Mouse (Mus musculus) MEL (cell line): Measurements from ENCODE around the gene Tulp4. TPM values are rescaled to one million over a fixed set of nuclear protein-coding genes. Genes with fewer than 3 reads are reported as not detected.

Source experiments
- DNase-seq: peaks from one replicate; pipeline ENCODE4 v3.0.0; 2011; ENCODE audit warnings: low read depth, low spot score
- H3K27ac ChIP-seq: 2 replicates; pipeline ENCODE4 v1.5.1; 2012; ENCODE audit warnings: low read depth, mild to moderate bottlenecking, control low read depth, low read length, moderate library complexity; ENCODE audit not compliant: control insufficient read depth
- H3K27me3 ChIP-seq, 2 experiments: fragments of 150-350 bp in 1 of 2; sonication (generic) in 1 of 2; 2 replicates each; pipeline ENCODE4 v1.6.1; 2012; ENCODE audit warnings: low read length in 2 of 2, mild to moderate bottlenecking in 2 of 2, improper control_type of control experiment in 1 of 2, moderate library complexity in 1 of 2; ENCODE audit not compliant: insufficient read depth in 2 of 2, control insufficient read depth in 1 of 2
- H3K36me3 ChIP-seq, 2 experiments: 2 replicates each; pipeline ENCODE4 v1.6.1; 2012 to 2014; ENCODE audit warnings: low read length in 2 of 2, improper control_type of control experiment in 1 of 2, inconsistent platforms in 1 of 2, mild to moderate bottlenecking in 1 of 2; ENCODE audit not compliant: insufficient read depth in 2 of 2, control insufficient read depth in 1 of 2
- H3K4me1 ChIP-seq, 2 experiments: fragments of 150-350 bp in 1 of 2; sonication (generic) in 1 of 2; 2 replicates each; pipeline ENCODE4 v1.6.1; 2012; ENCODE audit warnings: low read length in 2 of 2, improper control_type of control experiment in 1 of 2, mild to moderate bottlenecking in 1 of 2; ENCODE audit not compliant: insufficient read depth in 2 of 2, control insufficient read depth in 1 of 2
- H3K4me3 ChIP-seq, 2 experiments: fragments of 150-350 bp in 1 of 2; sonication (generic) in 1 of 2; 2 replicates each; pipeline ENCODE4 v1.5.1; 2012; ENCODE audit warnings: low read depth in 2 of 2, low read length in 2 of 2, mild to moderate bottlenecking in 2 of 2, moderate library complexity in 2 of 2, control low read depth in 1 of 2, improper control_type of control experiment in 1 of 2; ENCODE audit not compliant: control insufficient read depth in 1 of 2, insufficient read depth in 1 of 2
- H3K79me2 ChIP-seq: 2 replicates; pipeline ENCODE4 v1.6.1; 2012; ENCODE audit warnings: mild to moderate bottlenecking, low read length, moderate library complexity; ENCODE audit not compliant: control insufficient read depth, poor library complexity, insufficient read depth
- H3K9ac ChIP-seq: 2 replicates; pipeline ENCODE4 v1.6.1; 2012; ENCODE audit warnings: low read depth, mild to moderate bottlenecking, control low read depth, low read length, moderate library complexity; ENCODE audit not compliant: control insufficient read depth, poor library complexity, severe bottlenecking
- H3K9me3 ChIP-seq: fragments of 150-350 bp; sonication (generic); replicated peaks from 2 replicates; pipeline ENCODE4 v1.6.1; 2012; ENCODE audit warnings: mild to moderate bottlenecking, low read length, improper control_type of control experiment, moderate library complexity; ENCODE audit not compliant: insufficient read depth
- CHD2 ChIP-seq: IDR thresholded peaks from 2 replicates; pipeline ENCODE4 v1.6.1; 2011; ENCODE audit warnings: low read length, improper control_type of control experiment
- CTCF ChIP-seq, 3 experiments: IDR thresholded peaks in 2 of 3; conservative IDR thresholded peaks in 1 of 3; 2 replicates each; pipeline ENCODE4 v1.5.1; 2011 to 2012; ENCODE audit warnings: low read length in 3 of 3, low read depth in 2 of 3, mild to moderate bottlenecking in 2 of 3, improper control_type of control experiment in 1 of 3, inconsistent platforms in 1 of 3, mixed read lengths in 1 of 3, moderate library complexity in 1 of 3; ENCODE audit not compliant: control insufficient read depth in 1 of 3, insufficient read depth in 1 of 3, poor library complexity in 1 of 3, severe bottlenecking in 1 of 3
- ELF1 ChIP-seq: IDR thresholded peaks from 2 replicates; pipeline ENCODE4 v1.6.1; 2014; ENCODE audit warnings: low read depth, mild to moderate bottlenecking, inconsistent platforms, low read length, improper control_type of control experiment, moderate library complexity
- EP300 ChIP-seq, 2 experiments: IDR thresholded peaks; 2 replicates each; pipeline ENCODE4 v1.6.1; 2011; ENCODE audit warnings: improper control_type of control experiment in 2 of 2, low read length in 2 of 2, low read depth in 1 of 2, mild to moderate bottlenecking in 1 of 2
- ETS1 ChIP-seq: IDR thresholded peaks from 2 replicates; pipeline ENCODE4 v1.6.1; 2012; ENCODE audit warnings: low read depth, mild to moderate bottlenecking, inconsistent platforms, low read length, improper control_type of control experiment, moderate library complexity
- GABPA ChIP-seq: IDR thresholded peaks from 2 replicates; pipeline ENCODE4 v1.6.1; 2012; ENCODE audit warnings: low read depth, mild to moderate bottlenecking, inconsistent platforms, low read length, improper control_type of control experiment, moderate library complexity
- GATA1 ChIP-seq: IDR thresholded peaks from 2 replicates; pipeline ENCODE4 v1.6.1; 2011; ENCODE audit warnings: low read depth, low read length, improper control_type of control experiment
- JUND ChIP-seq: IDR thresholded peaks from 2 replicates; pipeline ENCODE4 v1.6.1; 2011; ENCODE audit warnings: low read depth, mild to moderate bottlenecking, improper control_type of control experiment, low read length
- MAFK ChIP-seq: IDR thresholded peaks from 2 replicates; pipeline ENCODE4 v1.6.1; 2011; ENCODE audit warnings: low read depth, mild to moderate bottlenecking, low read length, improper control_type of control experiment, borderline replicate concordance
- MAX ChIP-seq: IDR thresholded peaks from 2 replicates; pipeline ENCODE4 v1.6.1; 2011; ENCODE audit warnings: low read length, improper control_type of control experiment
- MAZ ChIP-seq: IDR thresholded peaks from 2 replicates; pipeline ENCODE4 v1.6.1; 2012; ENCODE audit warnings: low read depth, mild to moderate bottlenecking, inconsistent platforms, low read length, improper control_type of control experiment
- NELFE ChIP-seq: IDR thresholded peaks from 2 replicates; pipeline ENCODE4 v1.6.1; 2011; ENCODE audit warnings: low read depth, low read length, improper control_type of control experiment
- NRF1 ChIP-seq: IDR thresholded peaks from 2 replicates; pipeline ENCODE4 v1.6.1; 2014; ENCODE audit warnings: low read depth, mild to moderate bottlenecking, inconsistent platforms, low read length, improper control_type of control experiment, moderate library complexity; ENCODE audit not compliant: poor library complexity, insufficient read depth, severe bottlenecking
- POLR2A ChIP-seq, 2 experiments: IDR thresholded peaks; 2 replicates each; pipeline ENCODE4 v1.6.1; 2011 to 2012; ENCODE audit warnings: low read length in 2 of 2, mild to moderate bottlenecking in 2 of 2, control low read depth in 1 of 2, improper control_type of control experiment in 1 of 2, low read depth in 1 of 2, moderate library complexity in 1 of 2; ENCODE audit not compliant: control insufficient read depth in 1 of 2, insufficient read depth in 1 of 2, poor library complexity in 1 of 2
- POLR2AphosphoS2 ChIP-seq: IDR thresholded peaks from 2 replicates; pipeline ENCODE4 v1.6.1; 2011; ENCODE audit warnings: low read length, improper control_type of control experiment
- POLR2AphosphoS5 ChIP-seq: IDR thresholded peaks from 2 replicates; pipeline ENCODE4 v1.6.1; 2012; ENCODE audit warnings: low read depth, borderline replicate concordance, mild to moderate bottlenecking, inconsistent platforms, low read length, moderate library complexity, mixed read lengths
- RAD21 ChIP-seq: IDR thresholded peaks from 2 replicates; pipeline ENCODE4 v1.6.1; 2011; ENCODE audit warnings: mild to moderate bottlenecking, low read depth, low read length, improper control_type of control experiment
- RCOR1 ChIP-seq: IDR thresholded peaks from 2 replicates; pipeline ENCODE4 v1.6.1; 2012; ENCODE audit warnings: low read depth, mild to moderate bottlenecking, inconsistent platforms, low read length, improper control_type of control experiment
- SIN3A ChIP-seq: IDR thresholded peaks from 2 replicates; pipeline ENCODE4 v1.6.1; 2012; ENCODE audit warnings: low read length, improper control_type of control experiment, inconsistent platforms
- SMC3 ChIP-seq: IDR thresholded peaks from 2 replicates; pipeline ENCODE4 v1.6.1; 2011; ENCODE audit warnings: low read depth, low read length, improper control_type of control experiment
- TAL1 ChIP-seq: IDR thresholded peaks from 2 replicates; pipeline ENCODE4 v1.6.1; 2012; ENCODE audit warnings: mild to moderate bottlenecking, inconsistent platforms, low read length, moderate library complexity, mixed read lengths
- UBTF ChIP-seq: IDR thresholded peaks from 2 replicates; pipeline ENCODE4 v1.6.1; 2012; ENCODE audit warnings: low read depth, mild to moderate bottlenecking, inconsistent platforms, low read length, improper control_type of control experiment, moderate library complexity, borderline replicate concordance; ENCODE audit not compliant: insufficient read depth
- USF1 ChIP-seq: IDR thresholded peaks from 2 replicates; pipeline ENCODE4 v1.6.1; 2014; ENCODE audit warnings: low read depth, mild to moderate bottlenecking, inconsistent platforms, low read length, improper control_type of control experiment, moderate library complexity
- USF2 ChIP-seq, 2 experiments: IDR thresholded peaks; 2 replicates each; pipeline ENCODE4 v1.6.1; 2011 to 2012; ENCODE audit warnings: improper control_type of control experiment in 2 of 2, low read length in 2 of 2, borderline replicate concordance in 1 of 2, inconsistent platforms in 1 of 2, low read depth in 1 of 2, mild to moderate bottlenecking in 1 of 2; ENCODE audit not compliant: insufficient read depth in 1 of 2
- ZC3H11A ChIP-seq: IDR thresholded peaks from 2 replicates; pipeline ENCODE4 v1.6.1; 2012; ENCODE audit warnings: low read depth, mild to moderate bottlenecking, inconsistent platforms, low read length, improper control_type of control experiment
- ZKSCAN1 ChIP-seq: IDR thresholded peaks from 2 replicates; pipeline ENCODE4 v1.6.1; 2012; ENCODE audit warnings: low read depth, mild to moderate bottlenecking, inconsistent platforms, low read length, improper control_type of control experiment, moderate library complexity
- ZMIZ1 ChIP-seq: IDR thresholded peaks from 2 replicates; pipeline ENCODE4 v1.6.1; 2012; ENCODE audit warnings: low read depth, mild to moderate bottlenecking, inconsistent platforms, low read length, improper control_type of control experiment, moderate library complexity
- ZNF384 ChIP-seq: IDR thresholded peaks from 2 replicates; pipeline ENCODE4 v1.6.1; 2012; ENCODE audit warnings: low read depth, mild to moderate bottlenecking, inconsistent platforms, low read length, improper control_type of control experiment
- polyA plus RNA-seq, 2 experiments: library from polyadenylated mRNA; stranded (reverse) in 1 of 2; unstranded in 1 of 2; fragments of >175 nt in 1 of 2; fragments of >200 nt in 1 of 2; gene quantifications; 2 replicates each; pipeline versions ENCODE4 v1.2.1 to v1.2.4; 2012; ENCODE audit warnings: low replicate concordance in 2 of 2, low read depth in 1 of 2; ENCODE audit not compliant: insufficient read length in 2 of 2, insufficient read depth in 1 of 2, missing spikeins in 1 of 2
- total RNA-seq: library from RNA; depleted of rRNA; stranded (reverse); fragments of 300-350 nt; gene quantifications from 2 replicates; pipeline ENCODE4 v1.2.3, GENCODE M21; 2012

Gene Tulp4
- total and polyA plus RNA-seq, 3 experiments, result 7.7 to 59.2 TPM; not detected in 1

GRCm38 (mm10) chr17:6095579-6095978 lies 10.7 kb upstream of the Tulp4 start:
- no peak for TF ChIP-seq POLR2AphosphoS5
- TF ChIP-seq RAD21, result peak; percentile 67
- no peak for TF ChIP-seq POLR2AphosphoS2
- TF ChIP-seq ZKSCAN1, result no peak
- TF ChIP-seq MAZ, result no peak
- no peak for TF ChIP-seq ETS1
- no peak for TF ChIP-seq NELFE
- no peak for TF ChIP-seq MAFK
- peak; percentile 16; the same call in 1 of the 2 replicates for TF ChIP-seq ZC3H11A
- no peak for TF ChIP-seq MAX
- TF ChIP-seq CHD2, result no peak
- TF ChIP-seq UBTF, result no peak
- TF ChIP-seq TAL1, result no peak
- no peak for TF ChIP-seq NRF1
- TF ChIP-seq POLR2A (IDR thresholded peaks at IDR 0.05; ENCODE audit: control insufficient read depth in 1 of 2, insufficient read depth in 1 of 2, low read depth in 1 of 2, low read length in 2 of 2, poor library complexity in 1 of 2), result no peak
- TF ChIP-seq USF1, result no peak
- TF ChIP-seq EP300 (IDR thresholded peaks at IDR 0.05; ENCODE audit: low read depth in 1 of 2, low read length in 2 of 2), result no peak
- no peak for TF ChIP-seq GABPA
- TF ChIP-seq ZNF384, result no peak
- TF ChIP-seq CTCF (IDR thresholded peaks at IDR 0.05 in 2 of 3, conservative IDR thresholded peaks at IDR 0.05 in 1 of 3; ENCODE audit: control insufficient read depth in 1 of 3, insufficient read depth in 1 of 3, low read depth in 2 of 3, low read length in 3 of 3, poor library complexity in 1 of 3, severe bottlenecking in 1 of 3), result peak in 2 of 3 experiments; percentile 14 to 53; a peak in 4 of 6 replicates
- no peak for TF ChIP-seq ELF1
- TF ChIP-seq ZMIZ1, result no peak
- TF ChIP-seq JUND, result no peak
- TF ChIP-seq USF2 (IDR thresholded peaks at IDR 0.05; ENCODE audit: borderline replicate concordance in 1 of 2, insufficient read depth in 1 of 2, low read depth in 1 of 2, low read length in 2 of 2), result no peak
- TF ChIP-seq GATA1, result no peak
- no peak for TF ChIP-seq SIN3A
- TF ChIP-seq RCOR1, result no peak
- peak; percentile 38; the same call in 1 of the 2 replicates for TF ChIP-seq SMC3
- H3K4me3 ChIP-seq, result no peak overlapping the region

More at GRCm38 (mm10) chr17:6095579-6095978, 10.7 kb upstream of the Tulp4 start:
- Histone ChIP-seq H3K79me2 (no peaks in the 10 kb centered on the region), H3K4me1 (peaks cover 0 to 13% of the 10 kb centered on the region in 2 experiments; a peak in 2 of 4 replicates), H3K9me3 (no peaks in the 10 kb centered on the region), H3K36me3 (peaks cover 0 to 2% of the 10 kb centered on the region in 2 experiments; a peak in 1 of 4 replicates), H3K27ac (no peak overlapping the region), H3K9ac (no peak overlapping the region), H3K27me3 (no peaks in the 10 kb centered on the region)
- DNase-seq, result peak; percentile 39
